Mouse (Mus musculus): ENCODE data around the gene Zfp773. TPM values are rescaled to one million over a fixed set of nuclear protein-coding genes. Genes with fewer than 3 reads are reported as not detected.

Zfp773 gene
- polyA plus RNA-seq (2014; fragmentation: Illumina TruSeq; extraction: RNeasy Lipid Tissue Mini Kit (QIAGEN cat#74804); ENCODE audit: low read depth, low replicate concordance): 2.7 TPM

GRCm38 (mm10) chr7:7136379-7136866 lies at the start of gene Zfp773:
Gene Zfp773, minus strand, starts transcription at chr7:7136755.

GRCm38 (mm10) chr7:7171227-7172147 lies 34.9 kb upstream of the Zfp773 start, which contains the start of gene Zfp418:
Gene Zfp418, plus strand, starts transcription at chr7:7171330.

GRCm38 (mm10) chr7:7120921-7121601 lies 15.5 kb downstream of the Zfp773 start, which contains the start of gene Zfp954:
Gene Zfp954, minus strand, starts transcription at chr7:7121488.

Other genes starting within 250 kb of the Zfp773 start
- not detected for gene Aurkc, start 141.5 kb downstream of the Zfp773 start, polyA plus RNA-seq (2014; fragmentation: Illumina TruSeq; extraction: RNeasy Lipid Tissue Mini Kit (QIAGEN cat#74804); ENCODE audit: low read depth, low replicate concordance)
- gene Zfp954, start 15.3 kb downstream of the Zfp773 start, polyA plus RNA-seq (2014; fragmentation: Illumina TruSeq; extraction: RNeasy Lipid Tissue Mini Kit (QIAGEN cat#74804); ENCODE audit: low read depth, low replicate concordance): 9.6 TPM
- gene Zfp418, start 34.6 kb upstream of the Zfp773 start, polyA plus RNA-seq (2014; fragmentation: Illumina TruSeq; extraction: RNeasy Lipid Tissue Mini Kit (QIAGEN cat#74804); ENCODE audit: low read depth, low replicate concordance): 6.9 TPM
- 11.0 TPM for gene Zfp772, start 73.2 kb upstream of the Zfp773 start, polyA plus RNA-seq (2014; fragmentation: Illumina TruSeq; extraction: RNeasy Lipid Tissue Mini Kit (QIAGEN cat#74804); ENCODE audit: low read depth, low replicate concordance)
- gene Vmn2r29, start 110.6 kb upstream of the Zfp773 start, polyA plus RNA-seq (2014; fragmentation: Illumina TruSeq; extraction: RNeasy Lipid Tissue Mini Kit (QIAGEN cat#74804); ENCODE audit: low read depth, low replicate concordance): 11.0 TPM
- 11.6 TPM for gene Gm45844, start 141.5 kb upstream of the Zfp773 start, polyA plus RNA-seq (2014; fragmentation: Illumina TruSeq; extraction: RNeasy Lipid Tissue Mini Kit (QIAGEN cat#74804); ENCODE audit: low read depth, low replicate concordance)
- 124 TPM for gene Clcn4, start 164.1 kb upstream of the Zfp773 start, polyA plus RNA-seq (2014; fragmentation: Illumina TruSeq; extraction: RNeasy Lipid Tissue Mini Kit (QIAGEN cat#74804); ENCODE audit: low read depth, low replicate concordance)
- not detected for gene Vmn2r30, start 200.9 kb upstream of the Zfp773 start, polyA plus RNA-seq (2014; fragmentation: Illumina TruSeq; extraction: RNeasy Lipid Tissue Mini Kit (QIAGEN cat#74804); ENCODE audit: low read depth, low replicate concordance)
- gene Gm45783, start 237.8 kb upstream of the Zfp773 start, polyA plus RNA-seq (2014; fragmentation: Illumina TruSeq; extraction: RNeasy Lipid Tissue Mini Kit (QIAGEN cat#74804); ENCODE audit: low read depth, low replicate concordance): not detected